Mouse (Mus musculus) kidney, embryonic 16.5 days (tissue): Measurements from ENCODE around the gene Smco4. TPM values are rescaled to one million over a fixed set of nuclear protein-coding genes. Genes with fewer than 3 reads are reported as not detected.
A peak's percentile ranks its signal among the peaks of the same experiment; 100 is the strongest.
"Not testable (repeated sequence)": the region's sequence is repeated elsewhere in the genome, so short reads cannot be mapped to it uniquely, and the experiment has no call there.

Experiments used
- ATAC-seq: fragments of 200-750 bp; cut with Nextera tagmentation; 2 replicates; pipeline ENCODE4 v1.8.0; 2017; ENCODE audit warnings: moderate TSS enrichment; ENCODE audit not compliant: low FRiP score, low TSS enrichment
- H3K27ac ChIP-seq: fragments of 300-500 bp; sonication (generic); 2 replicates; pipeline ENCODE4 v1.5.1; 2014; ENCODE audit warnings: low read length
- H3K27me3 ChIP-seq: fragments of 300-500 bp; sonication (generic); 2 replicates; pipeline ENCODE4 v1.6.1; 2014; ENCODE audit warnings: low read length, control low read depth, mixed read lengths; ENCODE audit not compliant: insufficient read depth
- H3K36me3 ChIP-seq: fragments of 300-500 bp; sonication (generic); 2 replicates; pipeline ENCODE4 v1.6.1; 2014; ENCODE audit warnings: low read length, control low read depth, mixed read lengths; ENCODE audit not compliant: insufficient read depth
- H3K4me1 ChIP-seq: fragments of 300-500 bp; sonication (generic); 2 replicates; pipeline ENCODE4 v1.6.1; 2014; ENCODE audit warnings: low read length, control low read depth, mixed read lengths; ENCODE audit not compliant: insufficient read depth
- H3K4me2 ChIP-seq: fragments of 300-500 bp; sonication (generic); replicated peaks from 2 replicates; pipeline ENCODE4 v1.6.1; 2014; ENCODE audit warnings: low read depth, low read length
- H3K4me3 ChIP-seq: fragments of 300-500 bp; sonication (generic); 2 replicates; pipeline ENCODE4 v1.5.1; 2014; ENCODE audit warnings: mild to moderate bottlenecking, low read length
- H3K9ac ChIP-seq: fragments of 300-500 bp; sonication (generic); replicated peaks from 2 replicates; pipeline ENCODE4 v1.6.1; 2014; ENCODE audit warnings: low read length
- H3K9me3 ChIP-seq: fragments of 300-500 bp; sonication (generic); 2 replicates; pipeline ENCODE4 v1.6.1; 2016; ENCODE audit warnings: low read length, control low read depth
- WGBS: fragments of 180-500 bp; shearing (Covaris S2); extraction: QIAGEN DNeasy Blood & Tissue Kit; methylation state at CpG from one replicate; pipeline ENCODE4 v1.1.7; 2014; 5-methylcytosine and 5-hydroxymethylcytosine counted together
- polyA plus RNA-seq: library from polyadenylated mRNA; unstranded; fragments of >200 nt; fragmentation: Nextera tagmentation; extraction: Ambion mirVana; gene quantifications from 2 replicates; pipeline ENCODE4 v1.2.1, GENCODE M21; 2015

Smco4 gene
- polyA plus RNA-seq, 1 experiment from 2014 or later = 4.4 TPM

- no peak overlapping the region for H3K4me3 ChIP-seq
- H3K9me3 ChIP-seq = no peaks in the 10 kb centered on the region
- no peaks in the 10 kb centered on the region for H3K36me3 ChIP-seq
- no peaks in the 10 kb centered on the region for H3K27me3 ChIP-seq
- peaks cover 57% of the 10 kb centered on the region for H3K4me1 ChIP-seq
- H3K4me2 ChIP-seq = no peak overlapping the region
- WGBS = 85% methylated on average over 2 of the region's 2 CpGs
- no peak overlapping the region for H3K27ac ChIP-seq
- H3K9ac ChIP-seq = no peak overlapping the region
- ATAC-seq = no peak
Observed at GRCm38 (mm10) chr9:15534110-15534509, 40.9 kb downstream of the Smco4 start.

GRCm38 (mm10) chr9:15535418-15535817, 42.2 kb downstream of the Smco4 start:
- ATAC-seq = no peak
- H3K4me2 ChIP-seq = no peak overlapping the region
- WGBS = 42% methylated on average over 5 of the region's 5 CpGs
- H3K9me3 ChIP-seq = no peaks in the 10 kb centered on the region
- H3K9ac ChIP-seq = no peak overlapping the region
- H3K4me3 ChIP-seq = no peak overlapping the region
- H3K36me3 ChIP-seq = peaks cover 5% of the 10 kb centered on the region; the same call in 1 of the 2 replicates
- peaks cover 44% of the 10 kb centered on the region for H3K4me1 ChIP-seq
- H3K27ac ChIP-seq = 0 out of 2 replicates have a peak overlapping the region, but pooled peaks have one; percentile 3
- no peaks in the 10 kb centered on the region for H3K27me3 ChIP-seq

GRCm38 (mm10) chr9:15536861-15537426, 43.7 kb downstream of the Smco4 start:
- Histone ChIP-seq H3K27ac (no peak overlapping the region), H3K9ac (no peak overlapping the region), H3K4me2 (no peak overlapping the region), H3K9me3 (no peaks in the 10 kb centered on the region), H3K4me1 (peaks cover 29% of the 10 kb centered on the region), H3K36me3 (peaks cover 8% of the 10 kb centered on the region; the same call in 1 of the 2 replicates), H3K4me3 (no peak overlapping the region), H3K27me3 (no peaks in the 10 kb centered on the region)
- ATAC-seq = no peak; the same call in 1 of the 2 replicates
- WGBS = 87% methylated on average over 5 of the region's 5 CpGs

GRCm38 (mm10) chr9:15537455-15538048, 44.3 kb downstream of the Smco4 start:
- Histone ChIP-seq H3K9me3 (no peaks in the 10 kb centered on the region), H3K27me3 (no peaks in the 10 kb centered on the region), H3K9ac (no peak overlapping the region), H3K36me3 (peaks cover 8% of the 10 kb centered on the region; the same call in 1 of the 2 replicates), H3K4me1 (peaks cover 29% of the 10 kb centered on the region), H3K27ac (no peak overlapping the region), H3K4me3 (no peak overlapping the region), H3K4me2 (no peak overlapping the region)
- WGBS = 82% methylated on average over 3 of the region's 3 CpGs
- no peak for ATAC-seq

- Histone ChIP-seq H3K4me1 (peaks cover 22% of the 10 kb centered on the region; the same call in 1 of the 2 replicates), H3K4me2 (no peak overlapping the region), H3K36me3 (peaks cover 10% of the 10 kb centered on the region; the same call in 1 of the 2 replicates), H3K9me3 (no peaks in the 10 kb centered on the region), H3K27me3 (no peaks in the 10 kb centered on the region), H3K27ac (no peak overlapping the region), H3K9ac (no peak overlapping the region), H3K4me3 (no peak overlapping the region)
- no peak for ATAC-seq
- 90% methylated on average over 8 of the region's 8 CpGs for WGBS
Observed at GRCm38 (mm10) chr9:15538979-15539533, 45.8 kb downstream of the Smco4 start.

- Histone ChIP-seq H3K9me3 (no peaks in the 10 kb centered on the region), H3K36me3 (peaks cover 22% of the 10 kb centered on the region; the same call in 1 of the 2 replicates), H3K4me3 (no peak overlapping the region), H3K4me1 (no peaks in the 10 kb centered on the region), H3K4me2 (no peak overlapping the region), H3K27me3 (no peaks in the 10 kb centered on the region), H3K9ac (no peak overlapping the region), H3K27ac (peak overlapping the region; percentile 27)
- ATAC-seq = peak; percentile 78
- WGBS = 54% methylated on average over 5 of the region's 5 CpGs
Observed at GRCm38 (mm10) chr9:15541735-15542354, 48.6 kb downstream of the Smco4 start.

GRCm38 (mm10) chr9:15550461-15550961, 57.3 kb downstream of the Smco4 start:
- no peaks in the 10 kb centered on the region for H3K27me3 ChIP-seq
- no peaks in the 10 kb centered on the region for H3K4me1 ChIP-seq

GRCm38 (mm10) chr9:15551073-15551472, 57.8 kb downstream of the Smco4 start:
- not testable (repeated sequence) for H3K27me3 ChIP-seq, H3K9ac ChIP-seq, ATAC-seq, H3K4me1 ChIP-seq, H3K27ac ChIP-seq, H3K4me2 ChIP-seq, H3K36me3 ChIP-seq, H3K4me3 ChIP-seq, H3K9me3 ChIP-seq
- 93% methylated on average over 6 of the region's 6 CpGs for WGBS

More at GRCm38 (mm10) chr9:15550461-15550961, 57.3 kb downstream of the Smco4 start:
- no peak overlapping the region for H3K4me3 ChIP-seq
- no peak overlapping the region for H3K4me2 ChIP-seq
- H3K36me3 ChIP-seq = peaks cover 13% of the 10 kb centered on the region
- no peak overlapping the region for H3K9ac ChIP-seq
- WGBS = 77% methylated on average over 4 of the region's 4 CpGs
- 0 out of 2 replicates have a peak, but pooled peaks cover 4% of the 10 kb centered on the region for H3K9me3 ChIP-seq
- no peak for ATAC-seq
- H3K27ac ChIP-seq = no peak overlapping the region

GRCm38 (mm10) chr9:15551933-15552851, 59.0 kb downstream of the Smco4 start:
- Histone ChIP-seq H3K27ac (no peak overlapping the region), H3K27me3 (no peaks in the 10 kb centered on the region), H3K36me3 (peaks cover 7% of the 10 kb centered on the region), H3K4me1 (no peaks in the 10 kb centered on the region), H3K9ac (no peak overlapping the region), H3K4me3 (no peak overlapping the region), H3K9me3 (0 out of 2 replicates have a peak, but pooled peaks cover 4% of the 10 kb centered on the region), H3K4me2 (no peak overlapping the region)
- no peak for ATAC-seq
- 79% methylated on average over 15 of the region's 15 CpGs for WGBS
